Mouse (Mus musculus) limb, embryonic 14.5 days (tissue): ENCODE measurements around the gene Nck2. TPM values are rescaled to one million over a fixed set of nuclear protein-coding genes. Genes with fewer than 3 reads are reported as not detected.

Source experiments
- ATAC-seq: fragments of 200-750 bp; cut with Nextera tagmentation; 2 replicates; pipeline ENCODE4 v1.8.0; 2017; ENCODE audit warnings: low read depth, moderate number of reproducible peaks, moderate TSS enrichment; ENCODE audit not compliant: low FRiP score
- DNase-seq: peaks from one replicate; pipeline ENCODE4 v3.0.0-alpha.2; 2015; ENCODE audit warnings: low spot score
- H3K27ac ChIP-seq: fragments of 300-500 bp; sonication (generic); replicated peaks from 2 replicates; pipeline ENCODE4 v1.5.1; 2014; ENCODE audit warnings: low read depth, mild to moderate bottlenecking, low read length, moderate library complexity, mixed read lengths
- H3K27me3 ChIP-seq: fragments of 300-500 bp; sonication (generic); 2 replicates; pipeline ENCODE4 v1.6.1; 2014; ENCODE audit warnings: low read length, mixed read lengths; ENCODE audit not compliant: control insufficient read depth, insufficient read depth
- H3K36me3 ChIP-seq: fragments of 300-500 bp; sonication (generic); 2 replicates; pipeline ENCODE4 v1.6.1; 2014; ENCODE audit warnings: mild to moderate bottlenecking, low read length, moderate library complexity, mixed read lengths; ENCODE audit not compliant: control insufficient read depth, insufficient read depth
- H3K4me1 ChIP-seq: fragments of 300-500 bp; sonication (generic); 2 replicates; pipeline ENCODE4 v1.6.1; 2014; ENCODE audit warnings: antibody characterized with exemption, low read length, mixed read lengths; ENCODE audit not compliant: control insufficient read depth, insufficient read depth
- H3K4me2 ChIP-seq: fragments of 300-500 bp; sonication (generic); replicated peaks from 2 replicates; pipeline ENCODE4 v1.6.1; 2014; ENCODE audit warnings: low read depth, mild to moderate bottlenecking, low read length, moderate library complexity; ENCODE audit not compliant: severe bottlenecking
- H3K4me3 ChIP-seq: fragments of 300-500 bp; sonication (generic); replicated peaks from 2 replicates; pipeline ENCODE4 v1.5.1; 2014; ENCODE audit warnings: low read length
- H3K9ac ChIP-seq: fragments of 300-500 bp; sonication (generic); 2 replicates; pipeline ENCODE4 v1.6.1; 2014; ENCODE audit warnings: mild to moderate bottlenecking, low read depth, low read length, moderate library complexity; ENCODE audit not compliant: severe bottlenecking
- H3K9me3 ChIP-seq: fragments of 300-500 bp; sonication (generic); 2 replicates; pipeline ENCODE4 v1.6.1; 2016; ENCODE audit warnings: low read length; ENCODE audit not compliant: control insufficient read depth
- POLR2A ChIP-seq: fragments of 200-500 bp; IDR thresholded peaks from 2 replicates; pipeline ENCODE4 v1.8.0; 2012; ENCODE audit warnings: inconsistent platforms, mild to moderate bottlenecking, moderate library complexity, borderline replicate concordance; ENCODE audit not compliant: insufficient read depth, insufficient read length; ENCODE audit errors: extremely low read depth
- WGBS: fragments of 180-500 bp; shearing (Covaris S2); extraction: QIAGEN DNeasy Blood & Tissue Kit; methylation state at CpG from one replicate; pipeline ENCODE4 v1.1.7; 2014; 5-methylcytosine and 5-hydroxymethylcytosine counted together
- polyA plus RNA-seq, 2 experiments: library from polyadenylated mRNA; depleted of rRNA in 1 of 2; stranded (reverse) in 1 of 2; unstranded in 1 of 2; fragments of >200 nt; fragmentation: Nextera tagmentation in 1 of 2; extraction: Ambion mirVana in 1 of 2; gene quantifications; 2 replicates each; pipeline versions ENCODE4 v1.2.1 to v1.2.3; 2012 to 2014

Gene Nck2
- polyA plus RNA-seq, 2 experiments: 38.8 to 43.3 TPM

- Histone ChIP-seq H3K4me1 (peaks cover 11% of the 10 kb centered on the region), H3K9ac (no peak overlapping the region), H3K9me3 (no peaks in the 10 kb centered on the region), H3K4me2 (no peak overlapping the region), H3K27ac (no peak overlapping the region), H3K4me3 (no peak overlapping the region), H3K27me3 (no peaks in the 10 kb centered on the region), H3K36me3 (peaks cover 26% of the 10 kb centered on the region)
- DNase-seq (no peak), ATAC-seq (no peak)
- 87% methylated on average over 8 of the region's 8 CpGs for WGBS
- no peak for TF ChIP-seq POLR2A
Measured at GRCm38 (mm10) chr1:43511667-43512066, 67.3 kb downstream of the Nck2 start.

GRCm38 (mm10) chr1:43517405-43517804 lies 73.0 kb downstream of the Nck2 start:
- no peak for DNase-seq
- no peaks in the 10 kb centered on the region for H3K9me3 ChIP-seq
- WGBS: 97% methylated on average over 3 of the region's 3 CpGs
- peaks cover 12% of the 10 kb centered on the region; the same call in 1 of the 2 replicates for H3K36me3 ChIP-seq
- no peaks in the 10 kb centered on the region for H3K4me1 ChIP-seq
- no peak overlapping the region for H3K9ac ChIP-seq
- no peak overlapping the region for H3K4me2 ChIP-seq
- H3K27me3 ChIP-seq: no peaks in the 10 kb centered on the region
- no peak overlapping the region for H3K4me3 ChIP-seq
- TF ChIP-seq POLR2A: no peak
- no peak overlapping the region for H3K27ac ChIP-seq
- no peak for ATAC-seq

GRCm38 (mm10) chr1:43520216-43520988 lies 76.0 kb downstream of the Nck2 start:
- no peaks in the 10 kb centered on the region for H3K4me1 ChIP-seq
- no peak for ATAC-seq
- no peak for TF ChIP-seq POLR2A

GRCm38 (mm10) chr1:43520989-43521371 lies 76.6 kb downstream of the Nck2 start:
- H3K9me3 ChIP-seq: no peaks in the 10 kb centered on the region
- no peak overlapping the region for H3K4me2 ChIP-seq
- WGBS: 93% methylated on average over 3 of the region's 3 CpGs
- ATAC-seq: no peak
- no peak overlapping the region for H3K27ac ChIP-seq
- 0 out of 2 replicates have a peak, but pooled peaks cover 6% of the 10 kb centered on the region for H3K36me3 ChIP-seq
- H3K27me3 ChIP-seq: no peaks in the 10 kb centered on the region
- H3K4me3 ChIP-seq: no peak overlapping the region
- H3K9ac ChIP-seq: no peak overlapping the region
- no peak for DNase-seq
- no peaks in the 10 kb centered on the region for H3K4me1 ChIP-seq
- TF ChIP-seq POLR2A: no peak

More at GRCm38 (mm10) chr1:43520216-43520988, 76.0 kb downstream of the Nck2 start:
- 0 out of 2 replicates have a peak, but pooled peaks cover 6% of the 10 kb centered on the region for H3K36me3 ChIP-seq
- H3K4me2 ChIP-seq: no peak overlapping the region
- H3K9me3 ChIP-seq: no peaks in the 10 kb centered on the region
- no peak overlapping the region for H3K9ac ChIP-seq
- 84% methylated on average over 1 of the region's 1 CpGs for WGBS
- DNase-seq: no peak
- H3K27me3 ChIP-seq: no peaks in the 10 kb centered on the region
- no peak overlapping the region for H3K4me3 ChIP-seq
- no peak overlapping the region for H3K27ac ChIP-seq

- Histone ChIP-seq H3K27ac (no peak overlapping the region), H3K4me2 (no peak overlapping the region), H3K27me3 (no peaks in the 10 kb centered on the region), H3K4me3 (no peak overlapping the region), H3K36me3 (0 out of 2 replicates have a peak, but pooled peaks cover 6% of the 10 kb centered on the region), H3K9ac (no peak overlapping the region), H3K9me3 (no peaks in the 10 kb centered on the region), H3K4me1 (no peaks in the 10 kb centered on the region)
- ATAC-seq (no peak), DNase-seq (no peak)
- WGBS: 89% methylated on average over 3 of the region's 3 CpGs
- TF ChIP-seq POLR2A: no peak
Measured at GRCm38 (mm10) chr1:43521512-43521911, 77.1 kb downstream of the Nck2 start.
